Mouse (Mus musculus): ENCODE data around the gene Npc2.
A peak's percentile ranks its signal among the peaks of the same experiment; 100 is the strongest.

Gene Npc2

GRCm38 (mm10) chr12:84772726-84773441 lies at the start of gene Npc2, which contains the start of gene Isca2:
Gene Npc2, minus strand, starts transcription at chr12:84773152.
Gene Isca2, plus strand, starts transcription at chr12:84773251.
- DNase-seq (ENCODE audit: low spot score), result peak; percentile 99

- DNase-seq (ENCODE audit: low spot score), result peak; percentile 53
Measured at GRCm38 (mm10) chr12:84819236-84820168, 46.5 kb upstream of the Npc2 start.

- DNase-seq (ENCODE audit: low spot score), result no peak
Measured at GRCm38 (mm10) chr12:84818496-84818895, 45.5 kb upstream of the Npc2 start.

GRCm38 (mm10) chr12:84814663-84815325 lies 41.8 kb upstream of the Npc2 start:
- no peak for DNase-seq (ENCODE audit: low spot score)

GRCm38 (mm10) chr12:84813773-84814172 lies 40.8 kb upstream of the Npc2 start:
- DNase-seq (ENCODE audit: low spot score), result no peak

GRCm38 (mm10) chr12:84812004-84812403 lies 39.1 kb upstream of the Npc2 start:
- DNase-seq (ENCODE audit: low spot score), result peak; percentile 56

- DNase-seq (ENCODE audit: low spot score), result peak; percentile 54
Measured at GRCm38 (mm10) chr12:84811510-84811909, 38.6 kb upstream of the Npc2 start.

- DNase-seq (ENCODE audit: low spot score), result no peak
Measured at GRCm38 (mm10) chr12:84810810-84811209, 37.9 kb upstream of the Npc2 start.

GRCm38 (mm10) chr12:84809033-84809432 lies 36.1 kb upstream of the Npc2 start:
- DNase-seq (ENCODE audit: low spot score), result no peak

- no peak for DNase-seq (ENCODE audit: low spot score)
Measured at GRCm38 (mm10) chr12:84807351-84807750, 34.4 kb upstream of the Npc2 start.

GRCm38 (mm10) chr12:84806726-84807125 lies 33.8 kb upstream of the Npc2 start:
- no peak for DNase-seq (ENCODE audit: low spot score)

- DNase-seq (ENCODE audit: low spot score), result no peak
Measured at GRCm38 (mm10) chr12:84806010-84806409, 33.1 kb upstream of the Npc2 start.

GRCm38 (mm10) chr12:84805228-84805842 lies 32.4 kb upstream of the Npc2 start:
- DNase-seq (ENCODE audit: low spot score), result no peak

- no peak for DNase-seq (ENCODE audit: low spot score)
Measured at GRCm38 (mm10) chr12:84802625-84803024, 29.7 kb upstream of the Npc2 start.

GRCm38 (mm10) chr12:84801532-84802110 lies 28.7 kb upstream of the Npc2 start:
- DNase-seq (ENCODE audit: low spot score), result no peak

- no peak for DNase-seq (ENCODE audit: low spot score)
Measured at GRCm38 (mm10) chr12:84800419-84800818, 27.5 kb upstream of the Npc2 start.

- no peak for DNase-seq (ENCODE audit: low spot score)
Measured at GRCm38 (mm10) chr12:84799086-84799485, 26.1 kb upstream of the Npc2 start.

GRCm38 (mm10) chr12:84794647-84795046 lies 21.7 kb upstream of the Npc2 start:
- no peak for DNase-seq (ENCODE audit: low spot score)

- DNase-seq (ENCODE audit: low spot score), result no peak
Measured at GRCm38 (mm10) chr12:84792629-84793028, 19.7 kb upstream of the Npc2 start.

- no peak for DNase-seq (ENCODE audit: low spot score)
Measured at GRCm38 (mm10) chr12:84790853-84791252, 17.9 kb upstream of the Npc2 start.

- DNase-seq (ENCODE audit: low spot score), result no peak
Measured at GRCm38 (mm10) chr12:84786091-84786490, 13.1 kb upstream of the Npc2 start.

All from MN1 (cell line).